Mouse (Mus musculus) lung, embryonic 14.5 days (tissue): Measurements from ENCODE around the gene Zbtb18. TPM values are rescaled to one million over a fixed set of nuclear protein-coding genes. Genes with fewer than 3 reads are reported as not detected.

ENCODE experiments used
- ATAC-seq: fragments of 200-750 bp; cut with Nextera tagmentation; 2 replicates; pipeline ENCODE4 v1.8.0; 2017; ENCODE audit warnings: mild to moderate bottlenecking, moderate TSS enrichment, moderate library complexity; ENCODE audit not compliant: insufficient read depth
- DNase-seq: peaks from one replicate; pipeline ENCODE4 v3.0.0-alpha.2; 2015
- H3K27ac ChIP-seq: fragments of 300-500 bp; sonication (generic); 2 replicates; pipeline ENCODE4 v1.5.1; 2014; ENCODE audit warnings: low read depth, mild to moderate bottlenecking, moderate library complexity
- H3K27me3 ChIP-seq: fragments of 300-500 bp; sonication (generic); 2 replicates; pipeline ENCODE4 v1.6.1; 2014; ENCODE audit warnings: low read length, control low read depth; ENCODE audit not compliant: insufficient read depth
- H3K36me3 ChIP-seq: fragments of 300-500 bp; sonication (generic); 2 replicates; pipeline ENCODE4 v1.6.1; 2014; ENCODE audit warnings: control low read depth; ENCODE audit not compliant: insufficient read depth
- H3K4me1 ChIP-seq: fragments of 300-500 bp; sonication (generic); 2 replicates; pipeline ENCODE4 v1.6.1; 2014; ENCODE audit warnings: antibody characterized with exemption, control low read depth; ENCODE audit not compliant: insufficient read depth
- H3K4me2 ChIP-seq: fragments of 300-500 bp; sonication (generic); 2 replicates; pipeline ENCODE4 v1.6.1; 2014; ENCODE audit warnings: mild to moderate bottlenecking
- H3K4me3 ChIP-seq: fragments of 300-500 bp; sonication (generic); 2 replicates; pipeline ENCODE4 v1.5.1; 2014; ENCODE audit warnings: low read depth, low read length
- H3K9ac ChIP-seq: fragments of 300-500 bp; sonication (generic); 2 replicates; pipeline ENCODE4 v1.6.1; 2014
- H3K9me3 ChIP-seq: fragments of 300-500 bp; sonication (generic); 2 replicates; pipeline ENCODE4 v1.6.1; 2016; ENCODE audit warnings: low read depth, low read length, control low read depth
- CTCF ChIP-seq: IDR thresholded peaks from 2 replicates; pipeline ENCODE4 v1.5.1; 2016; ENCODE audit warnings: antibody characterized with exemption, low read depth
- WGBS: fragments of 180-500 bp; shearing (Covaris S2); extraction: QIAGEN DNeasy Blood & Tissue Kit; methylation state at CpG from one replicate; pipeline ENCODE4 v1.1.7; 2014; 5-methylcytosine and 5-hydroxymethylcytosine counted together
- polyA plus RNA-seq: library from polyadenylated mRNA; unstranded; fragments of >200 nt; fragmentation: Nextera tagmentation; extraction: Ambion mirVana; gene quantifications from 2 replicates; pipeline ENCODE4 v1.2.1, GENCODE M21; 2014

Zbtb18 gene
- polyA plus RNA-seq, 1 experiment from 2014 or later = 2.1 TPM

DNA sequence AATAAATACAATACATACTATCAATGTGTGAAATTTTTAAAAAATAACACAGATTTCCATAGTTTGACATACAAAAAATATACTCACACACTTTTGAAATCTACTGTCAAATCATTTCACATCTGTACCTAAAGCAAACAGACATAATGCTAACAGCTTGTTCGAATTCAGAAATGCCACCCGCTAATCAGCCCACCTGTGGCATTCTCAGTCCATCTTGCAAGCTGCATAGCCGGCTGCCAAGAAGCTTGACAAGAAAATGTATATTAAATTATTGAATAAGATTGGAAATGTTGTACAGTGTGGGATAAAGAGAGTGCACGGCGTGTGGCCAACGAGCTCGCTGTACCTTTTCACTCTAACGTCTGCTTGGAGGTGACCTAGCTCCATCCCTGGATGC is 52.2 kb downstream of the Zbtb18 start:
- H3K9ac ChIP-seq = no peak overlapping the region
- H3K4me3 ChIP-seq = no peak overlapping the region
- no peaks in the 10 kb centered on the region for H3K9me3 ChIP-seq
- no peak overlapping the region for H3K27ac ChIP-seq
- no peak overlapping the region for H3K4me2 ChIP-seq
- ATAC-seq (no peak), DNase-seq (no peak)
- WGBS = 83% methylated on average over 8 of the region's 8 CpGs
- no peaks in the 10 kb centered on the region for H3K36me3 ChIP-seq
- no peaks in the 10 kb centered on the region for H3K27me3 ChIP-seq
- TF ChIP-seq CTCF = no peak
- no peaks in the 10 kb centered on the region for H3K4me1 ChIP-seq

GRCm38 (mm10) chr1:177494913-177495542 is 52.9 kb downstream of the Zbtb18 start:
- no peak for TF ChIP-seq CTCF
- no peaks in the 10 kb centered on the region for H3K9me3 ChIP-seq
- H3K4me3 ChIP-seq = no peak overlapping the region
- no peaks in the 10 kb centered on the region for H3K36me3 ChIP-seq
- H3K4me1 ChIP-seq = no peaks in the 10 kb centered on the region
- ATAC-seq (no peak), DNase-seq (no peak)
- peak overlapping the region; percentile 45 for H3K4me2 ChIP-seq
- no peaks in the 10 kb centered on the region for H3K27me3 ChIP-seq
- 35% methylated on average over 9 of the region's 9 CpGs for WGBS
- H3K9ac ChIP-seq = no peak overlapping the region
- no peak overlapping the region for H3K27ac ChIP-seq

Other genes starting within 250 kb of the Zbtb18 start
- gene Akt3, start 184.1 kb upstream of the Zbtb18 start, polyA plus RNA-seq = 6.8 and 6.9 TPM in 2 replicates